15 mouse cellular contexts compared by ENCODE assay signal in genomic region chr1:98720595-98720994, GRCm38 (mm10).
"Had no signal": no experiment of that assay in that cellular context is flagged by ENCODE, and none has a peak within 500 bp of the region (broad histone marks: within the 10 kb centered on the region; RNA-seq: fewer than 3 reads in every experiment).

No protein-coding gene starts in this region.

- DNase-seq: liver, postnatal 0 days; lung, adult 2 months; lung, postnatal 14 days; lung, postnatal 36 days; retina, postnatal 1 day; right cerebral cortex, adult 18-20 months; right cerebral cortex, postnatal 25 days; right cerebral cortex, postnatal 4 days; spleen, adult 18-20 months; thymus, adult 18-20 months; thymus, postnatal 14 days; thymus, postnatal 36 days had no signal

- ATAC-seq: liver, postnatal 0 days; lung, postnatal 0 days; midbrain, embryonic 13.5 days; midbrain, embryonic 15.5 days had no signal
